Mouse (Mus musculus): ENCODE results near the gene Spag16. TPM values are rescaled to one million over a fixed set of nuclear protein-coding genes. Genes with fewer than 3 reads are reported as not detected.

The Spag16 gene
- polyA plus RNA-seq, 1 experiment = not detected

- WGBS = 58% methylated on average over 6 of the region's 6 CpGs
- no peak for DNase-seq (ENCODE audit: low read depth, low spot score)
Observed at GRCm38 (mm10) chr1:70078806-70079205, 252.0 kb downstream of the Spag16 start.

GRCm38 (mm10) chr1:70082208-70082878 is 255.6 kb downstream of the Spag16 start:
- DNase-seq (ENCODE audit: low read depth, low spot score) = no peak
- 57% methylated on average over 7 of the region's 7 CpGs for WGBS

GRCm38 (mm10) chr1:70104683-70105082 is 277.9 kb downstream of the Spag16 start:
- no peak for DNase-seq (ENCODE audit: low read depth, low spot score)
- 82% methylated on average over 8 of the region's 8 CpGs for WGBS

- 33% methylated on average over 4 of the region's 4 CpGs for WGBS
- DNase-seq (ENCODE audit: low read depth, low spot score) = no peak
Observed at GRCm38 (mm10) chr1:70116212-70116982, 289.6 kb downstream of the Spag16 start.

GRCm38 (mm10) chr1:70128035-70128434 is 301.3 kb downstream of the Spag16 start:
- WGBS = 52% methylated on average over 2 of the region's 2 CpGs
- DNase-seq (ENCODE audit: low read depth, low spot score) = no peak

GRCm38 (mm10) chr1:70135547-70135946 is 308.8 kb downstream of the Spag16 start:
- DNase-seq (ENCODE audit: low read depth, low spot score) = no peak
- 71% methylated on average over 2 of the region's 2 CpGs for WGBS

GRCm38 (mm10) chr1:70165343-70166158 is 338.8 kb downstream of the Spag16 start:
- no peak for DNase-seq (ENCODE audit: low read depth, low spot score)

GRCm38 (mm10) chr1:70180123-70180741 is 353.5 kb downstream of the Spag16 start:
- WGBS = 34% methylated on average over 4 of the region's 4 CpGs

More at GRCm38 (mm10) chr1:70165343-70166158, 338.8 kb downstream of the Spag16 start:
- 69% methylated on average over 3 of the region's 3 CpGs for WGBS

GRCm38 (mm10) chr1:70264815-70265214 is 438.0 kb downstream of the Spag16 start:
- 80% methylated on average over 9 of the region's 9 CpGs for WGBS
- DNase-seq (ENCODE audit: low read depth, low spot score) = no peak

More at GRCm38 (mm10) chr1:70180123-70180741, 353.5 kb downstream of the Spag16 start:
- no peak for DNase-seq (ENCODE audit: low read depth, low spot score)

GRCm38 (mm10) chr1:70265920-70266505 is 439.2 kb downstream of the Spag16 start:
- DNase-seq (ENCODE audit: low read depth, low spot score) = no peak
- WGBS = 84% methylated on average over 5 of the region's 5 CpGs

GRCm38 (mm10) chr1:70270139-70270538 is 443.4 kb downstream of the Spag16 start:
- DNase-seq (ENCODE audit: low read depth, low spot score) = no peak
- 22% methylated on average over 8 of the region's 8 CpGs for WGBS

- no peak for DNase-seq (ENCODE audit: low read depth, low spot score)
- WGBS = 61% methylated on average over 2 of the region's 2 CpGs
Observed at GRCm38 (mm10) chr1:70272753-70273152, 446.0 kb downstream of the Spag16 start.

GRCm38 (mm10) chr1:70279296-70279695 is 452.5 kb downstream of the Spag16 start:
- WGBS = 58% methylated on average over 2 of the region's 2 CpGs
- DNase-seq (ENCODE audit: low read depth, low spot score) = no peak

- no peak for DNase-seq (ENCODE audit: low read depth, low spot score)
- WGBS = 85% methylated on average over 1 of the region's 1 CpGs
Observed at GRCm38 (mm10) chr1:70283388-70283787, 456.6 kb downstream of the Spag16 start.

- DNase-seq (ENCODE audit: low read depth, low spot score) = no peak
- WGBS = 30% methylated on average over 1 of the region's 1 CpGs
Observed at GRCm38 (mm10) chr1:70284140-70284539, 457.4 kb downstream of the Spag16 start.

GRCm38 (mm10) chr1:70316128-70316765 is 489.5 kb downstream of the Spag16 start:
- DNase-seq (ENCODE audit: low read depth, low spot score) = no peak
- WGBS = 77% methylated on average over 13 of the region's 13 CpGs

GRCm38 (mm10) chr1:70320951-70321350 is 494.2 kb downstream of the Spag16 start:
- WGBS = 63% methylated on average over 4 of the region's 4 CpGs
- no peak for DNase-seq (ENCODE audit: low read depth, low spot score)

- DNase-seq (ENCODE audit: low read depth, low spot score) = no peak
- 66% methylated on average over 2 of the region's 2 CpGs for WGBS
Observed at GRCm38 (mm10) chr1:70346179-70346578, 519.4 kb downstream of the Spag16 start.

GRCm38 (mm10) chr1:70351371-70351770 is 524.6 kb downstream of the Spag16 start:
- 70% methylated on average over 3 of the region's 3 CpGs for WGBS
- DNase-seq (ENCODE audit: low read depth, low spot score) = no peak
